Comparison of ENCODE assay signal across 7 mouse cellular contexts in genomic region chr15:24969391-24969812, GRCm38 (mm10).
DNase-seq lines count a peak whose midpoint lies in the region; ATAC-seq and TF ChIP-seq lines count a peak whose summit lies in the region.

No protein-coding gene starts in this region.

- no peaks in the 10 kb centered on the region for H3K27me3 ChIP-seq in stomach, embryonic 14.5 days (ENCODE audit: control insufficient read depth, insufficient read depth, low read length)
- no peaks in the 10 kb centered on the region for H3K27me3 ChIP-seq in stomach, postnatal 0 days (ENCODE audit: control insufficient read depth, insufficient read depth, low read length)
- no peaks in the 10 kb centered on the region for H3K27me3 ChIP-seq in neural tube, embryonic 13.5 days

- 0 out of 2 replicates have a peak, but pooled peaks cover 5% of the 10 kb centered on the region for H3K4me1 ChIP-seq in stomach, embryonic 14.5 days (ENCODE audit: control insufficient read depth, insufficient read depth, low read length)
- H3K4me1 ChIP-seq in stomach, postnatal 0 days (replicated peaks; ENCODE audit: control insufficient read depth, insufficient read depth) = no peaks in the 10 kb centered on the region
- peaks cover 19% of the 10 kb centered on the region for H3K4me1 ChIP-seq in neural tube, embryonic 13.5 days (replicated peaks)

- H3K4me2 ChIP-seq in stomach, embryonic 14.5 days (replicated peaks; ENCODE audit: low read depth, low read length) = no peak overlapping the region
- H3K4me2 ChIP-seq in stomach, postnatal 0 days (replicated peaks; ENCODE audit: low read depth) = no peak overlapping the region
- H3K4me2 ChIP-seq in neural tube, embryonic 13.5 days = no peak overlapping the region

- no peak overlapping the region for H3K9ac ChIP-seq in stomach, embryonic 14.5 days (replicated peaks; ENCODE audit: low read depth, low read length)
- H3K9ac ChIP-seq in stomach, postnatal 0 days (ENCODE audit: low read length) = no peak overlapping the region
- H3K9ac ChIP-seq in neural tube, embryonic 13.5 days = no peak overlapping the region

- H3K4me3 ChIP-seq in stomach, embryonic 14.5 days (ENCODE audit: low read depth, low read length) = no peak overlapping the region
- H3K4me3 ChIP-seq in stomach, postnatal 0 days (ENCODE audit: low read depth, low read length) = no peak overlapping the region
- no peak overlapping the region for H3K4me3 ChIP-seq in neural tube, embryonic 13.5 days

- peak; percentile 28; the same call in 1 of the 2 replicates for ATAC-seq in stomach, embryonic 14.5 days (ENCODE audit: insufficient number of reproducible peaks, insufficient read depth, low FRiP score, low read depth)
- ATAC-seq in stomach, postnatal 0 days (ENCODE audit: low FRiP score, low TSS enrichment) = no peak
- ATAC-seq in neural tube, embryonic 13.5 days (ENCODE audit: low read depth) = peak; percentile 89

- no peak for TF ChIP-seq CTCF in stomach, postnatal 0 days (IDR thresholded peaks at IDR 0.05; ENCODE audit: low read depth)

- no peak for DNase-seq in stomach, postnatal 0 days (ENCODE audit: low spot score)
- peak; percentile 58 to 81 for DNase-seq in frontal cortex, postnatal 36 days (ENCODE audit: low spot score in 2 of 2)
- DNase-seq in layer of hippocampus, adult 8-10 months (ENCODE audit: low spot score in 2 of 2) = peak; percentile 50 to 57
- DNase-seq in gastrocnemius, postnatal 4 days (ENCODE audit: low spot score in 2 of 2) = no peak
- DNase-seq in spleen, postnatal 4 days (ENCODE audit: low spot score in 2 of 2) = no peak

- no peak overlapping the region for H3K27ac ChIP-seq in stomach, embryonic 14.5 days (ENCODE audit: low read length)
- H3K27ac ChIP-seq in stomach, postnatal 0 days (replicated peaks) = no peak overlapping the region
- H3K27ac ChIP-seq in neural tube, embryonic 13.5 days (replicated peaks) = peak overlapping the region; percentile 52

- H3K36me3 ChIP-seq in stomach, embryonic 14.5 days (ENCODE audit: control insufficient read depth, insufficient read depth, low read length) = no peaks in the 10 kb centered on the region
- H3K36me3 ChIP-seq in stomach, postnatal 0 days (ENCODE audit: control insufficient read depth, insufficient read depth, low read length) = no peaks in the 10 kb centered on the region
- no peaks in the 10 kb centered on the region for H3K36me3 ChIP-seq in neural tube, embryonic 13.5 days

- no peak for TF ChIP-seq EP300 in stomach, postnatal 0 days (optimal IDR thresholded peaks at IDR 0.05)

- 36% methylated on average over 2 of the region's 2 CpGs for WGBS in stomach, embryonic 14.5 days
- WGBS in stomach, postnatal 0 days = 21% methylated on average over 2 of the region's 2 CpGs
- 14% methylated on average over 2 of the region's 2 CpGs for WGBS in neural tube, embryonic 13.5 days

- no peaks in the 10 kb centered on the region for H3K9me3 ChIP-seq in stomach, embryonic 14.5 days (ENCODE audit: control insufficient read depth, low read depth, low read length)
- H3K9me3 ChIP-seq in stomach, postnatal 0 days (ENCODE audit: control insufficient read depth, low read length) = no peaks in the 10 kb centered on the region
- H3K9me3 ChIP-seq in neural tube, embryonic 13.5 days = no peaks in the 10 kb centered on the region

Comparison
In these comparisons a context has a peak if more than half of its experiments do, and no peak if none do; other contexts are left out.
1. DNase-seq: peak in frontal cortex, postnatal 36 days (2 of 2) and layer of hippocampus, adult 8-10 months (2 of 2); none in stomach, postnatal 0 days (single experiment), gastrocnemius, postnatal 4 days (0 of 2) and spleen, postnatal 4 days (0 of 2).